In the genomic region with DNA sequence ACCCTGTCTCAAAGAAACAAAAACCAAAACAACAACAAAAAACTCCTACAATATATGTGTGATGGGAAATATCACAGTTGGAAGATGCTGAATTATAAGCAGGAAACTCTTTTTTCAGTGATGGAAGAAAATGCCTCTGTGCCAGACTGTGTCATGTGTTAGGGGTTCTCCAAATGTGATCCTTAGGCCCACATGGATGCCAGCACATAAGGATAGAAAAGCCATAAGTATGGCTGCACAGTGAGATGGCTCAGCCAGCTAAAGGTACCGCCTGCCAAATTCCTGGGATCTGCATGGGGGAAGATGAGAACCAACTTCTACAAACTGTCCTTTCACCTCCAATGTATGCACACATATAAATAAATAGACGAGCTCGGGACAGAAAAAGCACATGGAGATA, we compare ENCODE assay signal across 15 mouse cellular contexts.
DNase-seq lines count a peak whose midpoint lies in the region; ATAC-seq and TF ChIP-seq lines count a peak whose summit lies in the region.
"Had no signal": no experiment of that assay in that cellular context is flagged by ENCODE, and none has a peak within 500 bp of the region (broad histone marks: within the 10 kb centered on the region; RNA-seq: fewer than 3 reads in every experiment).

No protein-coding gene starts in this region.

- TF ChIP-seq CTCF in forebrain, postnatal 0 days (IDR thresholded peaks at IDR 0.05; ENCODE audit: low read depth): no peak

- WGBS in forebrain, embryonic 15.5 days: 78% methylated on average over 3 of the region's 3 CpGs
- 92% methylated on average over 3 of the region's 3 CpGs for WGBS in forebrain, embryonic 14.5 days
- WGBS in forebrain, postnatal 0 days: 77% methylated on average over 3 of the region's 3 CpGs
- 93% methylated on average over 3 of the region's 3 CpGs for WGBS in forebrain, embryonic 12.5 days

- no peaks in the 10 kb centered on the region for H3K9me3 ChIP-seq in forebrain, embryonic 15.5 days
- H3K9me3 ChIP-seq in forebrain, embryonic 14.5 days (replicated peaks; ENCODE audit: control insufficient read depth, low read length): no peaks in the 10 kb centered on the region
- H3K9me3 ChIP-seq in forebrain, postnatal 0 days (ENCODE audit: low read length): no peaks in the 10 kb centered on the region
- no peaks in the 10 kb centered on the region for H3K9me3 ChIP-seq in forebrain, embryonic 12.5 days
- H3K9me3 ChIP-seq: embryonic facial prominence, embryonic 10.5 days; embryonic facial prominence, embryonic 12.5 days had no signal

- no peak overlapping the region for H3K9ac ChIP-seq in forebrain, embryonic 15.5 days (replicated peaks)
- no peak overlapping the region for H3K9ac ChIP-seq in forebrain, embryonic 14.5 days (ENCODE audit: low read length)
- no peak overlapping the region for H3K9ac ChIP-seq in forebrain, postnatal 0 days
- no peak overlapping the region for H3K9ac ChIP-seq in forebrain, embryonic 12.5 days
- H3K9ac ChIP-seq: embryonic facial prominence, embryonic 12.5 days had no signal

- no peak overlapping the region for H3K27ac ChIP-seq in forebrain, embryonic 15.5 days (replicated peaks)
- H3K27ac ChIP-seq in forebrain, embryonic 14.5 days (ENCODE audit: low read depth, low read length): no peak overlapping the region
- no peak overlapping the region for H3K27ac ChIP-seq in forebrain, postnatal 0 days (ENCODE audit: low read depth, low read length)
- H3K27ac ChIP-seq in forebrain, embryonic 12.5 days: no peak overlapping the region
- H3K27ac ChIP-seq: embryonic facial prominence, embryonic 10.5 days; embryonic facial prominence, embryonic 12.5 days had no signal

- H3K4me3 ChIP-seq in forebrain, embryonic 15.5 days: no peak overlapping the region
- no peak overlapping the region for H3K4me3 ChIP-seq in forebrain, embryonic 14.5 days (ENCODE audit: low read depth, low read length)
- no peak overlapping the region for H3K4me3 ChIP-seq in forebrain, postnatal 0 days (ENCODE audit: low read depth, low read length)
- H3K4me3 ChIP-seq in forebrain, embryonic 12.5 days (replicated peaks): no peak overlapping the region
- H3K4me3 ChIP-seq: embryonic facial prominence, embryonic 10.5 days; embryonic facial prominence, embryonic 12.5 days had no signal

- peaks cover 7% of the 10 kb centered on the region; the same call in 1 of the 2 replicates for H3K4me1 ChIP-seq in forebrain, embryonic 15.5 days
- no peaks in the 10 kb centered on the region for H3K4me1 ChIP-seq in forebrain, embryonic 14.5 days (ENCODE audit: control insufficient read depth, insufficient read depth, low read length)
- H3K4me1 ChIP-seq in forebrain, postnatal 0 days (ENCODE audit: insufficient read depth): no peaks in the 10 kb centered on the region
- H3K4me1 ChIP-seq in forebrain, embryonic 12.5 days: no peaks in the 10 kb centered on the region
- H3K4me1 ChIP-seq: embryonic facial prominence, embryonic 10.5 days; embryonic facial prominence, embryonic 12.5 days had no signal

- no peak for DNase-seq in forebrain, embryonic 14.5 days (ENCODE audit: low spot score)
- peak; percentile 26 for DNase-seq in forebrain, postnatal 0 days
- no peak for DNase-seq in urinary bladder, postnatal 25 days (ENCODE audit: low spot score)
- DNase-seq: adrenal gland, adult 2 months; adrenal gland, postnatal 10 days; adrenal gland, postnatal 25 days; cerebellum, adult 11-12 months; cerebellum, adult 2 months; cerebellum, adult 9-10 months; cerebellum, postnatal 10 days; cerebellum, postnatal 25 days had no signal

- no peak overlapping the region for H3K4me2 ChIP-seq in forebrain, embryonic 15.5 days (replicated peaks)
- no peak overlapping the region for H3K4me2 ChIP-seq in forebrain, embryonic 14.5 days (ENCODE audit: low read length)
- no peak overlapping the region for H3K4me2 ChIP-seq in forebrain, postnatal 0 days (ENCODE audit: low read depth)
- no peak overlapping the region for H3K4me2 ChIP-seq in forebrain, embryonic 12.5 days
- H3K4me2 ChIP-seq: embryonic facial prominence, embryonic 12.5 days had no signal

- no peaks in the 10 kb centered on the region for H3K27me3 ChIP-seq in forebrain, embryonic 15.5 days
- H3K27me3 ChIP-seq in forebrain, embryonic 14.5 days (replicated peaks; ENCODE audit: control insufficient read depth, insufficient read depth, low read length): no peaks in the 10 kb centered on the region
- H3K27me3 ChIP-seq in forebrain, postnatal 0 days (ENCODE audit: insufficient read depth, low read length): no peaks in the 10 kb centered on the region
- H3K27me3 ChIP-seq in forebrain, embryonic 12.5 days: no peaks in the 10 kb centered on the region
- H3K27me3 ChIP-seq: embryonic facial prominence, embryonic 12.5 days had no signal

- peak; percentile 68; the same call in 1 of the 2 replicates for ATAC-seq in forebrain, embryonic 15.5 days (replicated peaks)
- no peak; the same call in 1 of the 2 replicates for ATAC-seq in forebrain, embryonic 14.5 days
- peak; percentile 76 for ATAC-seq in forebrain, postnatal 0 days
- no peak for ATAC-seq in forebrain, embryonic 12.5 days (ENCODE audit: low FRiP score)

- no peaks in the 10 kb centered on the region for H3K36me3 ChIP-seq in forebrain, embryonic 15.5 days
- H3K36me3 ChIP-seq in forebrain, embryonic 14.5 days (ENCODE audit: control insufficient read depth, insufficient read depth, low read length): no peaks in the 10 kb centered on the region
- H3K36me3 ChIP-seq in forebrain, postnatal 0 days (ENCODE audit: insufficient read depth): no peaks in the 10 kb centered on the region
- H3K36me3 ChIP-seq in forebrain, embryonic 12.5 days (replicated peaks): no peaks in the 10 kb centered on the region
- H3K36me3 ChIP-seq: embryonic facial prominence, embryonic 10.5 days; embryonic facial prominence, embryonic 12.5 days had no signal

Comparison
In these comparisons a context has a peak if more than half of its experiments do, and no peak if none do; other contexts are left out.
1. ATAC-seq: peak in forebrain, embryonic 15.5 days (single experiment) and forebrain, postnatal 0 days (single experiment); none in forebrain, embryonic 14.5 days (single experiment) and forebrain, embryonic 12.5 days (single experiment).